Mouse (Mus musculus): Measurements from ENCODE around the gene Chchd10. TPM values are rescaled to one million over a fixed set of nuclear protein-coding genes. Genes with fewer than 3 reads are reported as not detected.

The Chchd10 gene
- polyA plus RNA-seq, 1 experiment from 2014 or later: 218 TPM

DNA sequence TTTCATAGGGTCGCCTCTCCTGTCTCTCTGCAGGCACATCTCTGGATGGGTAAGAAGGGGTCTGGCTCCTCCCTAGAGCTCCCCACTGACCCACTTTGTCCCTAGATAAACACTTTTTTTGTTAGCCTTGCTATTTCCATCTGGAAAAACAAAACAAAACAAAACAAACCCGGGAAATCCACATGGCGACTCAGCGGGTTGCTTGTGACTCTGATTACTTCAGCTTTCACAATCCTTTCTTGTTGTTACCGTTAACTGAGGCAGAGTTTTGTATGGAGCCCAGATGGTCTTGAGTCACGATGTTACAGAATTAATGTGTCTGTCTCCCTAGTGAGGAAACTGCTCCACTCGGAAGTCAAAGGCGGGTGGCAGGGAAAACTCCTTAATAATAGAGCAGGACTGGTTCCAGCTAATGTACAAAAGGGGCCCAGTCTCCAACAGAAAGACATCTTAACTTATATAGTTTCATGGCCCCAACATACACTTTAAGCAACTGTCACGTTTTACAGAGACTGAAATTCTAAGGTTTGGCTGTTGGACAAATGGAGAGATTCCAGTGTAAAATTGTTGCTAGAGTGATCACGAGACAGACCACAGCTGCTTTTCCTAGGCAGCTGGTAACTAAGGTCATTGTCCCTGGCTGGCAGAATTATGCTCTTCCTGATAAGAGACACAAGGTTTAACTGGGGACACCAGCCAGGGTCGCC lies 11.3 kb downstream of the Chchd10 start:
- ATAC-seq: no peak
- no peak overlapping the region; the same call in 1 of the 2 replicates for H3K4me2 ChIP-seq (ENCODE audit: low read length)
- H3K9me3 ChIP-seq (ENCODE audit: control insufficient read depth, low read length): no peaks in the 10 kb centered on the region
- H3K4me1 ChIP-seq (ENCODE audit: control insufficient read depth, insufficient read depth, low read depth, low read length): peaks cover 2% of the 10 kb centered on the region; the same call in 1 of the 2 replicates
- 14% methylated on average over 11 of the region's 11 CpGs for WGBS
- H3K4me3 ChIP-seq (ENCODE audit: low read length): no peak overlapping the region
- no peak overlapping the region for H3K27ac ChIP-seq (ENCODE audit: low read depth, low read length)
- H3K27me3 ChIP-seq (replicated peaks; ENCODE audit: control insufficient read depth, insufficient read depth, low read length): no peaks in the 10 kb centered on the region
- no peak overlapping the region for H3K9ac ChIP-seq (ENCODE audit: low read depth, low read length)
- H3K36me3 ChIP-seq (ENCODE audit: control insufficient read depth, insufficient read depth, low read length): no peaks in the 10 kb centered on the region

DNA sequence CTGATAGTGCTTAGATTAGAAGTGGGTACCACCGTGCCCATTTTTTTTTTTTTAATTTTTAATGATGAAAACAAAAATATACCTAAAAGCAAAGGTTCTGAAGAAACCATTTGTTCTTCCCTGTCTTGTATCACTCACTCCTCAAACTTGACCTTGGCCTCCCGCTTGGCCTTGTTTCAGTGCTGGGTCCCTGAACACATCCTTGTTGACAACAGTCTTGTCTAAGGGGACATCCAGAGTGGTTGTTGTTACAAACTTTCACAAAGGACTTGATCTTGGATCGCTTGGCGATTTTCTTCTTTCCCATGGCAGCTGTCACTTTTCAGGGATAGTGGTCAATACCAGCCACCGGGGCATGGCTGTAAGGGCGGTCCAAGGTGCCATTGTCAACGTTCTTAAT lies 12.3 kb downstream of the Chchd10 start:
- Histone ChIP-seq H3K9ac (ENCODE audit: low read depth, low read length) (no peak overlapping the region), H3K36me3 (ENCODE audit: control insufficient read depth, insufficient read depth, low read length) (no peaks in the 10 kb centered on the region), H3K4me3 (ENCODE audit: low read length) (no peak overlapping the region), H3K27ac (ENCODE audit: low read depth, low read length) (no peak overlapping the region), H3K4me1 (ENCODE audit: control insufficient read depth, insufficient read depth, low read depth, low read length) (peaks cover 2% of the 10 kb centered on the region; the same call in 1 of the 2 replicates), H3K9me3 (ENCODE audit: control insufficient read depth, low read length) (no peaks in the 10 kb centered on the region), H3K4me2 (ENCODE audit: low read length) (no peak overlapping the region), H3K27me3 (replicated peaks; ENCODE audit: control insufficient read depth, insufficient read depth, low read length) (no peaks in the 10 kb centered on the region)
- 89% methylated on average over 7 of the region's 7 CpGs for WGBS
- ATAC-seq: no peak

DNA sequence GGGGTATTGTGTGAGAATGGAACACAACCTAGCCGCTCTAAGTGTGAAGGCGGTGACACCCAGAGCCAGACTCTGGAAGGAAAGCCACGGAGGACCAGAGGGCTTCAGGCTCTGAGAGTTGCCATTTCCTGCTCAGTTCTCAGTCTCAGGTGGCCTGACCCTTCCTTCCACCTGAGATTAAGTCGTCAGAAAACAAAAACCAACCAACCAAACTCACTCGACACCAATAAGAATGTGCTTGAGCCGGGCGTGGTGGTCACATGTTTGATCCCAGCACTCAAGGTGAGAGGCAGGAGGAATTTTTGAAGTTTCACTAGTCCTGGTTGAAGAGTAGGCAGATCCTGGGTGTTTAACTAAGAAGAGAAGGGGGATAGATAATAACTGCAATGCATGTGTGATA lies 13.0 kb downstream of the Chchd10 start:
- Histone ChIP-seq H3K4me1 (ENCODE audit: control insufficient read depth, insufficient read depth, low read depth, low read length) (peaks cover 7% of the 10 kb centered on the region), H3K9ac (ENCODE audit: low read depth, low read length) (no peak overlapping the region), H3K27me3 (replicated peaks; ENCODE audit: control insufficient read depth, insufficient read depth, low read length) (no peaks in the 10 kb centered on the region), H3K4me2 (ENCODE audit: low read length) (no peak overlapping the region), H3K27ac (ENCODE audit: low read depth, low read length) (no peak overlapping the region), H3K9me3 (ENCODE audit: control insufficient read depth, low read length) (no peaks in the 10 kb centered on the region), H3K36me3 (ENCODE audit: control insufficient read depth, insufficient read depth, low read length) (no peaks in the 10 kb centered on the region), H3K4me3 (ENCODE audit: low read length) (no peak overlapping the region)
- ATAC-seq: no peak
- WGBS: 87% methylated on average over 7 of the region's 7 CpGs

DNA sequence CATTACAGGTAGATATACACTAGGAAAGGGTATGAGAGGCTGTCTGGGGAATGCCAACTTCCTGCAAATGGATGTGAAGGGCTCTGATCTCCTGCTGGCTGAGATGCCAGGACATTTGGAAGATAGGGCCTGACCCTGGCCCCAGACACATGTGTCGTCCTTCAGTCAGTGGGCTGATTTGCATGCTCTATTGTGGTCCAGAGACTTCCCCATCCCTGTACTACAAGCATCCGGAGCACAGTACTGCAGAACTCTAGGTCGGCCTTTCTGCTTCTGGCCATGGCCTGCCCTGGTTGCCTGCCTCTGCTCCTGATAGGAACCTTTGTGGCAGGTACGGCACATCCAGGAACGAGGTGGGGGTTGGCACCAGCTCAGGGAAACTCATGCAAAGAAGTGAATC lies 15.1 kb downstream of the Chchd10 start:
- Histone ChIP-seq H3K9ac (ENCODE audit: low read depth, low read length) (no peak overlapping the region), H3K4me3 (ENCODE audit: low read length) (no peak overlapping the region), H3K27ac (ENCODE audit: low read depth, low read length) (no peak overlapping the region), H3K4me1 (ENCODE audit: control insufficient read depth, insufficient read depth, low read depth, low read length) (peaks cover 13% of the 10 kb centered on the region), H3K27me3 (replicated peaks; ENCODE audit: control insufficient read depth, insufficient read depth, low read length) (no peaks in the 10 kb centered on the region), H3K36me3 (ENCODE audit: control insufficient read depth, insufficient read depth, low read length) (no peaks in the 10 kb centered on the region), H3K4me2 (ENCODE audit: low read length) (no peak overlapping the region), H3K9me3 (ENCODE audit: control insufficient read depth, low read length) (no peaks in the 10 kb centered on the region)
- no peak for ATAC-seq
- WGBS: 81% methylated on average over 5 of the region's 5 CpGs

DNA sequence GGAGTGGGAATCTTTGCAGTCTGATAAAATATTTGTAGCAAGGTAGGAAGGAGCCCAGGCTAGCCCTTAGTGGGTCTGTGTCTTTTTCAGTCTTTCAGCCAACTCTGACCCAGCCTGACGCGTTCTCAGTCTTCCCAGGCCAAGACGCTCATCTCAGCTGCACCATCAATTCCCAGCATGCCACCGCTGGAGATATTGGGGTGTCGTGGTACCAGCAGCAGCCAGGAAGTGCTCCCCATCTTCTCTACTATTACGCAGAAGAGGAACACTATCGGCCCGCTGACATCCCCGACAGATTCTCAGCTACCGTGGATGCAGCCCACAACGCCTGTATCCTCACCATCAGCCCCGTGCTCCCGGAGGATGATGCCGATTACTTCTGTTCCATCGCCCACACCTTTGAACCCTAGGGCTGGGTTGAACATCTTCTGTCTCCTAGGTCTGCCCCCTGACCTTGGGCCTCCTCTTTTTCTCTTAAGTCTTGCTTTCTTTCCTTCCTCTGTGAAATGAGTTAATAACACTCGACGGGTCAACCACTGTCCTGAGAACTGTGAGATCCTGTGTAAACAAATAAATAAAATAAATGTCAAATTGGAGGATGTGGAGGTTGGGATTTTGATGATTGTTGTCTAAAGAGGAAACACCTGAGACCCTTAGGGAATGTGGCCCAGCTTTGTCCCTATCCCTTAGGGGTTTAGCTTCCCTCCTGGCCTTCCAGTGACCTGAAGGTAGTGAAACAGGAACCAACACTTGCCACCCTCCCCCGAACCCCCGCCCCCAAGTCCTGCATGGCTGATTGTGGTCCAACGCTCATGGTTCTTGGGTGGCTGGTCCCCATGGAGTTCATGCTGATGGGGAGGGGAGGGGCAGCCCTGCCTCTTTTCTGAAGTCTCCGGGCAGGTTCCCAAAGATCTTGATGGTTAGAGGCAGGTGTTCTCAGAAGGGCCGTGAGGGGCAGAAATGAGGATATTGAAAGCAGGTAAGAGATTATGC lies 16.4 kb downstream of the Chchd10 start:
- no peak overlapping the region for H3K4me2 ChIP-seq (ENCODE audit: low read length)
- no peak for ATAC-seq
- 83% methylated on average over 22 of the region's 22 CpGs for WGBS

DNA sequence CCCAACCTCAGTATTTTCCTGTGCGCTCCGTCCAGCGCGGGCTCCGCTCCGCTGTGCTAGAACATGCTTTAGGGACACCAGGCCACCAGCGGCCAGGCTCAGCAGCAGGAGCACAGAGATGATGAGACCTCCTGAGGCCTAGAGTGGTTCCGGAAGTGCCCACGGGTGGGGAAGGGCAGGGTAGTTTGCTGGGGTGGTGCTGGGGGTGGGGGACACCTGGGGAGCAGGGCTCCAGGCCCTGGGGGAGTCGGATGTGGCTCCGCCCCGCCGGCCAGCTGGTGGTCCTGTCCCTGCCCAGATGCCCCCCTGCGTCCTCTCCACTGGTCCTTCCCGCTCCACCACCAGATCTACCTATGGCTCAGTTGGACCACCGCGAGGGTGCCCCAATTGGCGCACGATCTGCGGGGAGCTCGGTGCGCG lies 17.9 kb downstream of the Chchd10 start:
- WGBS: 3% methylated on average over 23 of the region's 23 CpGs
- peak; percentile 70 for ATAC-seq
- peak overlapping the region; percentile 59 for H3K9ac ChIP-seq (ENCODE audit: low read depth, low read length)
- peak overlapping the region; percentile 86 for H3K4me2 ChIP-seq (ENCODE audit: low read length)
- H3K27me3 ChIP-seq (replicated peaks; ENCODE audit: control insufficient read depth, insufficient read depth, low read length): no peaks in the 10 kb centered on the region
- H3K4me3 ChIP-seq (ENCODE audit: low read length): peak overlapping the region; percentile 44
- H3K9me3 ChIP-seq (ENCODE audit: control insufficient read depth, low read length): no peaks in the 10 kb centered on the region
- no peaks in the 10 kb centered on the region for H3K36me3 ChIP-seq (ENCODE audit: control insufficient read depth, insufficient read depth, low read length)
- H3K4me1 ChIP-seq (ENCODE audit: control insufficient read depth, insufficient read depth, low read depth, low read length): peaks cover 11% of the 10 kb centered on the region
- no peak overlapping the region for H3K27ac ChIP-seq (ENCODE audit: low read depth, low read length)

More for the DNA sequence above, 16.4 kb downstream of the Chchd10 start:
- no peak overlapping the region for H3K27ac ChIP-seq (ENCODE audit: low read depth, low read length)
- no peak overlapping the region for H3K9ac ChIP-seq (ENCODE audit: low read depth, low read length)
- no peak overlapping the region for H3K4me3 ChIP-seq (ENCODE audit: low read length)
- H3K9me3 ChIP-seq (ENCODE audit: control insufficient read depth, low read length): no peaks in the 10 kb centered on the region
- peaks cover 11% of the 10 kb centered on the region for H3K4me1 ChIP-seq (ENCODE audit: control insufficient read depth, insufficient read depth, low read depth, low read length)
- H3K27me3 ChIP-seq (replicated peaks; ENCODE audit: control insufficient read depth, insufficient read depth, low read length): no peaks in the 10 kb centered on the region
- no peaks in the 10 kb centered on the region for H3K36me3 ChIP-seq (ENCODE audit: control insufficient read depth, insufficient read depth, low read length)

DNA sequence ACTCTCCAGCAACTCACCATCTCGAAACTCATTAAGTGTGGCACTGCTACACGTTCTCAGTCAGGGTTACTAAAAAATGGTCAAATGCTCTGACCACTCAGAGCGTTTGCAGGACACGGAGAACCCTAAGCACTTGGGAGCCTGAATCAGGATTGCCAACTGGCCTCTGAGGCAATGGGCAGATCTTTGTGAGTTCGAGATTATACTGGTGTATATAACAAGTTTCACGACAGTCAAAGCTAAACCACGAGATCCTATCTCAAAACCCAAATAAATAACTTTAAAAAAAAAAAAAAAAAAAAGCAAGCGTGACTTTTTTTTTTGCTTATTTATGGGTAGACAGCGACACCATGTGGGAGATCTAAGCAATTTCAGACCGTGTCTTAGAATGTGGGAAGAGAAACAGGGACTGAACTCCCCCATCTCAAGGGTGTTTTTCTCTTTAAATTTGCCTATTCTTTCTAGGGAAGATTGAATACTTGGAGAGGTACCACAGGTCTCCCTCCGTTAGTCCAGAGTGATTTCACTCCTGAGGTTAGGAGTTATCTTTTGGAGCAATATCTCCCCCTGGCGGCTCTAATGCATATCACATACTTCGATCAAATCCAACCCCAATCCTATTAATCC lies 18.6 kb downstream of the Chchd10 start:
- Histone ChIP-seq H3K27me3 (replicated peaks; ENCODE audit: control insufficient read depth, insufficient read depth, low read length) (no peaks in the 10 kb centered on the region), H3K4me1 (ENCODE audit: control insufficient read depth, insufficient read depth, low read depth, low read length) (peaks cover 11% of the 10 kb centered on the region), H3K27ac (ENCODE audit: low read depth, low read length) (no peak overlapping the region), H3K4me3 (ENCODE audit: low read length) (peak overlapping the region; percentile 44), H3K9ac (ENCODE audit: low read depth, low read length) (peak overlapping the region; percentile 59), H3K4me2 (ENCODE audit: low read length) (peak overlapping the region; percentile 86), H3K36me3 (ENCODE audit: control insufficient read depth, insufficient read depth, low read length) (no peaks in the 10 kb centered on the region), H3K9me3 (ENCODE audit: control insufficient read depth, low read length) (no peaks in the 10 kb centered on the region)
- ATAC-seq: peak; percentile 32; the same call in 1 of the 2 replicates
- WGBS: 2% methylated on average over 13 of the region's 13 CpGs

DNA sequence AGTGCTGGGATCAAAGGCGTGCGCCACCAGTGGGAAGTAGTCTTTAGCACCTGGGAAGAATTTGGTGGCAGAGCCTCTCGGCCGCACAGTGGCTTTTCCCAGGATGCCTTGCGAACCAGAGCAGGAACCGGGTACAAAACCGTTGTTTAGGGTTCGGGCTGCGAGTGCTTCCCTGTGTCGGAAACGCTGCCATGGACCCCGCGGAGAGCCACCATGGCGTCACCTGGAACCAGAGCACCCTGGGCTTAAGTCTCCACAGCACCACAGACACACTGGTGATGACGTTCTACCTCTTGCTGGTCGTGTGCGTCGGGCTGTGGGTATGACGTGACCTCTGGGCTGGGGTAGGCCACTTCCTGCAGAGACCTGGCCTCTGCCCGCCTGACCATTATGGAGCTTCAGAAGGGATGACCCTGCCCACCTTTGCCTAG lies 21.5 kb downstream of the Chchd10 start, which contains the start of gene Gm5134:
Gm5134 (plus strand) TSS at position 134 of the 431 bp plus-strand sequence.
- no peak for ATAC-seq
- Histone ChIP-seq H3K27ac (ENCODE audit: low read depth, low read length) (no peak within 1 kb of the TSS), H3K27me3 (replicated peaks; ENCODE audit: control insufficient read depth, insufficient read depth, low read length) (no peaks in the 10 kb centered on the region), H3K4me2 (ENCODE audit: low read length) (peak within 1 kb of the TSS; percentile 41), H3K9me3 (ENCODE audit: control insufficient read depth, low read length) (no peaks in the 10 kb centered on the region), H3K36me3 (ENCODE audit: control insufficient read depth, insufficient read depth, low read length) (no peaks in the 10 kb centered on the region), H3K9ac (ENCODE audit: low read depth, low read length) (peak within 1 kb of the TSS; percentile 44; the same call in 1 of the 2 replicates), H3K4me1 (ENCODE audit: control insufficient read depth, insufficient read depth, low read depth, low read length) (peaks cover 11% of the 10 kb centered on the region), H3K4me3 (ENCODE audit: low read length) (peak within 1 kb of the TSS; percentile 11; the same call in 1 of the 2 replicates)
- 34% methylated on average over 20 of the region's 20 CpGs for WGBS

Measured in hindbrain, embryonic 16.5 days (tissue).